Mouse (Mus musculus) thymus, adult 18-20 months (tissue): ENCODE measurements around the gene Gcg.

Experiments
- DNase-seq, 2 experiments: peaks; one replicate each; pipeline ENCODE4 v3.0.0; 2022; ENCODE audit warnings: mixed read lengths in 2 of 2

Gcg gene

DNA sequence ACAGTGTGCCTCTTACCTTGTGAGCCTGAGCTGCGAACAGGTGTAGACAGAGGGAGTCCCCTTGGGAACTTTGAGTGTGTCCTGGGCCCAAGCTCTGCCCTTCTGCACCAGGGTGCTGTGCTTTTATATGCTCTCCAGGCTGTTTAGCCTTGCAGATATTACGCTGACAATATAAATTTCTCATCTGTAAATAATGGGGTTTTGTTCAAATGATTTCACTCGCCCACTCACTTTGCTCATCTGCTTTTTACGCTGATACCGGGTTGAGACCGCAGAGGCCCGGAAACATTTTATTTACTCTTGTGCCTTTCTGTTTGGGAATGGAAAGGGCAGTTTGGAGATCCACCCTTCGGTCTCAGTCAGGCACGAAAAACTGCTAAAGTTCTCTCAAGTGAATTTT is at the start of gene Gcg:
Gcg (minus strand) TSS at position 101 of the 400 bp plus-strand sequence.
- DNase-seq = no peak

DNA sequence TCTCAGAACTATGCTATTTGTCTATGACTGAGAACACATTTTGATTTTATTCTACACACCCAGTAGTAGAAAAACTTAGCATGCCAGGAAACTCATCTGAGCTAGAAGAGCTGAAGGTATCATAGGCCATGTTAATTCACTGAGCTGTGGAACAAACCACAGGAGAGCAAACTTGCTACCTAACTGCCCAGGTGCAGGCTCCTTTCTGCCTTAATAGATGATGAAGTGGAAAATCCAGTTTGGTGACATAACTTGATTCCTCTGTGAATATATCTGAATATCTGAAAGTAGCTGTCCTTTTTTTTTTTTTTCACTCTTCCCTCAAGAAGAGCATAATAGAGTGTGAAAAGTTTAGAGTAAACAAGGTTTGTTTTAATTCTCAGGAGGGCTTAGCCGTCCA is 47.6 kb upstream of the Gcg start:
- DNase-seq = no peak

DNA sequence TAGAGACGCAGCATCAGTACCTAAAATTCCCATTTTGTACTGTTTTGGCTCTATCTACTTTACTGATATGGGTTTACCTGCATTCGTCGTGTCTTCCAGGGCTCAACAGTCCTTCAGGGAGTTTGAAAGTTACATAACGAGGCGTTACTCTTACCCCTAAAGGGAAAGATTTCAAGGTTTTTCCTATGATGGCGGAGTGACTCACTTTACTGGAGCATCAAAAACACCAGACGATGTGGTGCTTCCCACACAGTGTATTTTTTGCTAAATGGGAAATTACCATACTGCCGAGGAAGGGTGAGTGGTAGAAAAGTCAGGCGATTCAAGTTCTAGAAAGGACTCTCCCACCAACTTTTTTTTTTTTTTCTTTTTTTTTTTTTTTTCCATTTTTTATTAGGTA is 42.9 kb upstream of the Gcg start:
- DNase-seq = no peak

GRCm38 (mm10) chr2:62517790-62518189 is 34.3 kb upstream of the Gcg start:
- DNase-seq = no peak

- no peak for DNase-seq
These were observed 31.0 kb upstream of the Gcg start for GRCm38 (mm10) chr2:62514477-62514876.

- DNase-seq = no peak
These were observed 30.0 kb upstream of the Gcg start for GRCm38 (mm10) chr2:62513477-62513876.

DNA sequence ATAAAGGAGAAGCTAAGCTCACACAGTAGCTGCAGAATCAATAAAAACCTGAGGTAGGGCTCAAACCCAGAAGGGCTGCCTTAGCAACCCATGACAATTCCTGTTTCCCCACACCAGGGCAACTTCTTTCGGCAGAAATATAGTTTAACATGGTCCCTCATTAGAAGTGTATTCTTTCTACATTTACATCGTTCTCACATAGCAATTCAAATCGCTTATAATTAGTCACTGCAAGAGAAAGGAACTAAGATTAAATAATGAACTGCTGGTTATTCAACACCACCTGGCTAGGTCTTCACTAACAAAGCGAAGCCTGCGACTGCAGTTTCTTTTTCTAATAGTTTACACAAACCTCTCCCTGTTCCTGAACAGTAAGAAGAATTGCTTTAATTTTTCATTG is 23.7 kb upstream of the Gcg start:
- no peak for DNase-seq

- no peak for DNase-seq
These were observed 23.0 kb upstream of the Gcg start for GRCm38 (mm10) chr2:62506441-62506840.

GRCm38 (mm10) chr2:62504269-62504796 is 20.9 kb upstream of the Gcg start:
- DNase-seq = no peak

GRCm38 (mm10) chr2:62503326-62503725 is 19.9 kb upstream of the Gcg start:
- DNase-seq = no peak

DNA sequence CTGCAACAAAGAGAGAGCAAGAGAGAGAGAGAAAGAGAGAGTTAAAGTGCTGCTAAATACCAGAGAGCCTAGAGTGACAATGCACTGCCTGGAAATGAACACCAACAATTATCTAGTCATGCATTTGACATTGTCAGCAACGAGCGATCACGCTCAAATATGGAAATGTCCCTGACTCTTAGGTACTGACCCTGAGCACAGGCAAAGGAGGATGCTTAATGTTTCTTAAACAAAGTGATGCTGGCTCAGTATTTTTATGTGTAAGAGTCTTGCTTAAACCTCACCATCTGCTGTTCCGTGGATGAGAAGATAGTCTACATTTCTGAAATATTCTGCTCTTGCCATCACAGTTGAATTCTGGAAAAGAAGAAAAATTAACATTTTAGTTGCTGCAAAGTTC is 19.1 kb upstream of the Gcg start:
- DNase-seq = no peak

DNA sequence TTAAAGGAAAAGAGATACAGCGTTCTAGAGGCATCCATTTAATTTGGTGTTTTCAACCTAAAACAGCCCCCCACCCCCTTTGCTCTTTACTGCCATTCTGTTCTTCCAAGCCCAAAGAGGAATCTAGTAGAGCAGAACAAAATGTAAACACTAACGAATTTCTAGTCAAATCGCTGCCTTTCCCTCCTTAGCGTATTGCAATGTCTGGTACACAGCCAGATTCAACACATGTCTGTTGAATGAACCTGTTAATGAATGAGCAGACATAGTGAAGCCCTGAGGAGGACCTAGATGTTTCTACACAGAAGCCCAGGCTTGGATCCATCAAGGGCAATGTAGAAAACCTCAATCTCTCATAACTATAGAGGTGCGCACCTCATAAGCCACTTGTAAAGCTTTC is 15.4 kb upstream of the Gcg start:
- no peak for DNase-seq

- no peak for DNase-seq
These were observed 14.6 kb upstream of the Gcg start for GRCm38 (mm10) chr2:62498086-62498485.

GRCm38 (mm10) chr2:62497333-62498002 is 14.0 kb upstream of the Gcg start:
- DNase-seq = no peak

- no peak for DNase-seq
These were observed 12.0 kb upstream of the Gcg start for GRCm38 (mm10) chr2:62495407-62495806.

GRCm38 (mm10) chr2:62489832-62490231 is 6.4 kb upstream of the Gcg start:
- DNase-seq = no peak

GRCm38 (mm10) chr2:62484906-62485305 is 1.5 kb upstream of the Gcg start:
- DNase-seq = no peak

GRCm38 (mm10) chr2:62480285-62481198 is 2.9 kb downstream of the Gcg start:
- no peak for DNase-seq

GRCm38 (mm10) chr2:62469551-62469950 is 13.9 kb downstream of the Gcg start:
- DNase-seq = no peak

DNA sequence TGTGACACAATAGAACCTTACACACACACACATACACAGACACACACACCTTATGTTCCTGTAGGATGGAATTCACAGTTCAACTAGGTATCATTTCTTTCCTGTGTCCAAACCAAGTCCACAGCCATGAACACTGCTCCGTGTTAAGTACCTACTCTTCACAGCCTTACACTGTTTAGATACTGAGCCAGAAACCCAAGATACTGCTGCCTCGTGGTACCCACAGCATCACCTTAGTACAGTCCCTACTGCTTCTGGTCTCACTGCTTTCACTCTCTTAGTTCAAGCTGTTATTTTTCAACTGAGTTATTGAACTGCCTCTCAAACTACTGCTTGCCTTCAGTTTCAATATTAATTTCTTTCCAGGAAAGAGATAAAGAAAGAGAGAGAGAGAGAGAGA is 20.2 kb downstream of the Gcg start:
- DNase-seq = no peak

DNA sequence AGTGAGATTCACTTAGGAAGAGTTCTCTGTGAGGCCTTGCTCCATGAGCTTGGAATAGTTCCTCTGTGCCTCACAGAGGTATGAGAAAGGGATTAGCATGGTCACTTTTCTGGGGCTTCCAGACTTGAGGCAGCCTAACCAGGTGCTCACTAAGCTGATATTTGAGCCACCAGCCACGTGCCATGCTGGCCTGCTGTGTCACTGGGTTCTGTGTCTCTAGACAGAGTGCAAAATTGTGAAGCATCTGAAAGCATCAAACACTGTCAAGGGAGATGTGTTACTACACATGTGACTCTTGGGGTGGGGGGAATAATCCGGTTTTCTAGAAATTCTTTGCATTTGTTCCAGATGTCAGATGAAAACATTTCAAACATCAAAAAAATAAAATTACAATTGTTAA is 21.3 kb downstream of the Gcg start:
- no peak for DNase-seq

DNA sequence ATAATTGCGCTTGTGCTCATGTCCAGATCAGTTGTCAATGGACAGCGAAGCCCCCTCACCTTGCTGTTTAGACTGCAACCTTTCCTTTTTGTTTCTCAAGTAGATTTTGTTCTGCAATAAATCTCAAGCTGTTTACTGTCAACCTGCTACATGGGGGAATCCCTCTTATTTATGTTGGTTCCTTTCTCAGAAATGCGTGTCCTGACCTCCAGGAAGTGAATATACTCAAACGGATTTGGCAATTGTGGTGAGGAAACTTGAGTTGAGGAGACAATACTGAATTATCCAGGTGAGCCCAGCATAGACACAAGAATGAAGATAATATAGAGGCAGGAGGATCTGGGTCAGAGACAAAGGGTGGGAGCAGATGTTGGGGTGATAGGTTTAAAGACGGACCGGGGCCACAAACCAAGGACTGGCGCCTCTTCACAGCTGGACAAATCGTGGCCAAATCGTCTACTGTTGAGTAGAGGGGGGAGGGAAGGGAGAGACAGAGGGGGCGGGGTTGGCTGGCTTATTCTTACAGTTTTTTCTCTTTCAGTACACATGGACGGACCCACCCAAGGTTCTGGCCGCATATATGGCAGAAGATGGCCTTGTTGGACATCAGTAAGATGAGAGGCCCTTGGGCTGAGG is 22.5 kb downstream of the Gcg start:
- DNase-seq = no peak

- no peak for DNase-seq
These were observed 23.2 kb downstream of the Gcg start for GRCm38 (mm10) chr2:62460231-62460710.
